Mouse (Mus musculus) heart, adult 9 months (tissue): ENCODE measurements around the gene Fbxl13.

Source experiments
- DNase-seq, 2 experiments: peaks; one replicate each; pipeline ENCODE4 v3.0.0; 2022; ENCODE audit warnings: low spot score in 2 of 2

Gene Fbxl13

GRCm38 (mm10) chr5:21485197-21485829 is 160.1 kb downstream of the Fbxl13 start:
- DNase-seq = no peak

- no peak for DNase-seq
These were observed 162.2 kb downstream of the Fbxl13 start for GRCm38 (mm10) chr5:21483275-21483674.

GRCm38 (mm10) chr5:21482446-21483222 is 162.8 kb downstream of the Fbxl13 start:
- DNase-seq = no peak

GRCm38 (mm10) chr5:21481521-21481920 is 163.9 kb downstream of the Fbxl13 start:
- no peak for DNase-seq

- DNase-seq = no peak
These were observed 165.7 kb downstream of the Fbxl13 start for GRCm38 (mm10) chr5:21479746-21480145.

GRCm38 (mm10) chr5:21478428-21478827 is 167.0 kb downstream of the Fbxl13 start:
- DNase-seq = no peak

GRCm38 (mm10) chr5:21468100-21468499 is 177.3 kb downstream of the Fbxl13 start:
- DNase-seq = no peak

GRCm38 (mm10) chr5:21467387-21467786 is 178.0 kb downstream of the Fbxl13 start:
- DNase-seq = no peak

GRCm38 (mm10) chr5:21440833-21441530 is 204.5 kb downstream of the Fbxl13 start:
- peak in 1 of 2 experiments; percentile 17 for DNase-seq

- no peak for DNase-seq
These were observed 205.9 kb downstream of the Fbxl13 start for GRCm38 (mm10) chr5:21439446-21440110.

GRCm38 (mm10) chr5:21438428-21438827 is 207.0 kb downstream of the Fbxl13 start:
- DNase-seq = no peak

GRCm38 (mm10) chr5:21436471-21436975 is 208.9 kb downstream of the Fbxl13 start:
- no peak for DNase-seq

- DNase-seq = no peak
These were observed 211.1 kb downstream of the Fbxl13 start for GRCm38 (mm10) chr5:21434148-21434929.
